Mouse (Mus musculus) pancreas, adult 10 weeks (tissue): Measurements from ENCODE around the gene Mydgf. TPM values are rescaled to one million over a fixed set of nuclear protein-coding genes. Genes with fewer than 3 reads are reported as not detected.

Experiments used
- polyA plus RNA-seq: library from polyadenylated mRNA; stranded (reverse); fragments of 350-450 nt; fragmentation: Illumina TruSeq; extraction: RNeasy Lipid Tissue Mini Kit (QIAGEN cat#74804); gene quantifications from one replicate; pipeline ENCODE4 v1.2.3, GENCODE M21; 2015; ENCODE audit warnings: low read depth, low replicate concordance; ENCODE audit not compliant: insufficient read depth

Mydgf gene
- 25.8 TPM for polyA plus RNA-seq

DNA sequence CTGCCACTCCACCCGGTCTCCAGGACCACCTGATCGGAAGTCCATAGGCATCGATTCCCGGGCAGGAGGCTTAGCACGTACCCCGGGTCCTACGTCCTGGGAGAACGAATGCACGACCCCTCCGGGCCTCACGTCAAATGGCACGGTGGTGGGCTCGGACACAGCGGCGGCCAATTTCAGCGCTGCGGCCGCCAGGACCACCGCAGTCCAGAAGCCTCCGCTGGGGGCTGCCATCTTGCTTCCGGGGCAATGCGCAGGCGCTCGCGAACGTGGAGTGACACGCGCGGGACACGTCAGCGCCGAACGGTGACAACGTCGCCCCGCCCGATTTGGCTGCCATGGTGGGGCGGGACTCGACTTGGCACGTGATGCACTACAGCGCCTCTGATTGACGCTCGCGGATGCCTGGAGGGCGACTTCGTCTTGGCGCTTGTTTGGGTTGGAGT, at the start of gene Mydgf:
Mydgf (minus strand) TSS at position 263 of the 446 bp plus-strand sequence.

GRCm38 (mm10) chr17:56218377-56219191, 34.9 kb upstream of the Mydgf start, which contains the start of gene Dpp9:
Dpp9 (minus strand) TSS chr17:56218905.

DNA sequence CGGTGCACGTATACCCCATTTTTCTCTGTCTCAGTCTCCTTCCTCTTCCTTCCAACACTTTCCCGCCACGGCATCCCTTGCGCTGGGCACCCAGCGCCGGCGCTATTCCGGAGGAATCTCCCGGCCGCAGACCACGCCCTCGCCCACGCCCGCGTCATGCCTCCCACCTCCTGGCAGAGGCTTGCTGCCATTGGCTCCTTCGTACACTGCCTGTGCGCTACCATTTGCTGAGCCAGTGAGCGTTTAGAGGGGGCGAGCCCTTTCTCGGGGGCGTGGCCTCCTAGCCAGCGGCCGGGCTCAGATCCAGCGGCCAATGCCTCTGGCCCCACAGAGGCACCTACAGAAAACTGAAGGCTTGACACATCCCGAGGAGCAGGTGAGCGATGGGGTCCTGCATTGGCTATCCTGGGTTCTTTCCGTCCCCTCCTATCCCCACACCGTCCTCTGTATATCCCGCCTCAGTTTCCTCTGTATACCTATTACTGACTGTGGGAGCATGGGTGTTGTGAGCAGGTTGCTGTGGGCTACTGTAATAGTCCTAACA, 21.4 kb downstream of the Mydgf start, which contains the start of gene Tnfaip8l1:
Tnfaip8l1 (plus strand) TSS at position 247 of the 544 bp plus-strand sequence.

DNA sequence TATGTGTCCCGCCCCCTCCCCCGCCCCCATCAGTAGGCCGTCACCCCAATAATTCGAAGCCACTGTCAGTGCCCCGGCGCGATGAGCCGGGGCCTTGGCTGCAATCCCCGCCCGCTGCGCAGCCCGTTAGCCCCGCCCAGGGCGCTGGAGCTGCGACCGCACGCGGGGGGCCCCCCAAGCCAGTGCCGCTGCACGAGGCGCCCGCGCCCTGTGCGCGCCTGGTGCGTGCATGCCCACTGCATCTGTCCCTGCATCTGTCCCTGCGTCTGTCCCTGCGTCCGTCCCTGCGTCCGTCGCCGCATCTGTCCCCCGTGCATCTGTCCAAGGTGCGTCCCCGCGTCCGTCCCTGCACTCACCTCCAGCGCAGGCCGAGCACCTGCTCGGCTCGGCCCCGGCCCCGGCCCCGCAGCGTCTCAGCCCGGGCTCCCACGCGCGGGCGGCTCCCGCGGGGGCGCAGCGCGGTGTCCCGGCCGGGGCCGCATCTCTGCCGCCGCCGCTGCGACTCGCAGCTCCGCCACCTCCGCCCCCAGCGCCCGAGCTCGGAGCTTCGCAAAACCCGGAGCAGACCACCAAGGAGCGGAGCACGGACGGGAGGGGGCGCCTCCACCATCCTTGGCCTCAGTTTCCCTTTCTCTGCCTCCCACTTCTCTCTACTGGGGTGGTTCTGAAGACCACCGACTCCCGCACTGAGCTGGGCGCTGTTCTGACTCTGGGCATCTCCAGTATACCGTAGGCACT, 43.7 kb downstream of the Mydgf start, which contains the start of gene Sema6b:
Sema6b (minus strand) TSS at position 486 of the 738 bp plus-strand sequence.

Other genes with a start within 250 kb of the Mydgf start
- 1.7 TPM for gene Zfp119b, start 234.4 kb downstream of the Mydgf start, polyA plus RNA-seq
- 1.3 TPM for gene Ebi3, start 231.3 kb downstream of the Mydgf start, polyA plus RNA-seq
- gene Yju2, start 224.8 kb downstream of the Mydgf start, polyA plus RNA-seq, result 2.3 TPM
- gene Shd, start 213.5 kb downstream of the Mydgf start, polyA plus RNA-seq, result not detected
- gene Fsd1, start 197.4 kb downstream of the Mydgf start, polyA plus RNA-seq, result not detected
- gene Stap2, start 178.3 kb downstream of the Mydgf start, polyA plus RNA-seq, result 20.6 TPM
- gene Mpnd, start 178.2 kb downstream of the Mydgf start, polyA plus RNA-seq, result 24.6 TPM
- gene Sh3gl1, start 147.3 kb downstream of the Mydgf start, polyA plus RNA-seq, result 16.3 TPM
- 0.18 TPM for gene Chaf1a, start 143.5 kb downstream of the Mydgf start, polyA plus RNA-seq
- gene Ubxn6, start 108.9 kb downstream of the Mydgf start, polyA plus RNA-seq, result 13.3 TPM
- gene Hdgfl2, start 104.3 kb downstream of the Mydgf start, polyA plus RNA-seq, result 60.5 TPM
- 5.1 TPM for gene Plin4, start 74.1 kb downstream of the Mydgf start, polyA plus RNA-seq
- not detected for gene Plin5, start 66.3 kb downstream of the Mydgf start, polyA plus RNA-seq
- gene Lrg1, start 61.9 kb downstream of the Mydgf start, polyA plus RNA-seq, result 8.8 TPM
- gene Sema6b, start 43.6 kb downstream of the Mydgf start, polyA plus RNA-seq, result 3.3 TPM
- gene Tnfaip8l1, start 21.4 kb downstream of the Mydgf start, polyA plus RNA-seq, result 0.44 TPM
- 13.7 TPM for gene Dpp9, start 35.0 kb upstream of the Mydgf start, polyA plus RNA-seq
- 6.3 TPM for gene Fem1a, start 72.9 kb upstream of the Mydgf start, polyA plus RNA-seq
- gene Ticam1, start 92.9 kb upstream of the Mydgf start, polyA plus RNA-seq, result 3.3 TPM
- 7.7 TPM for gene Plin3, start 109.0 kb upstream of the Mydgf start, polyA plus RNA-seq
- gene Arrdc5, start 116.4 kb upstream of the Mydgf start, polyA plus RNA-seq, result not detected
- gene Uhrf1, start 119.4 kb upstream of the Mydgf start, polyA plus RNA-seq, result 0.39 TPM
- gene Kdm4b, start 142.1 kb upstream of the Mydgf start, polyA plus RNA-seq, result 7.8 TPM